Mouse (Mus musculus): ENCODE measurements around the gene Cd44. TPM values are rescaled to one million over a fixed set of nuclear protein-coding genes. Genes with fewer than 3 reads are reported as not detected.
A peak's percentile ranks its signal among the peaks of the same experiment; 100 is the strongest.

Cd44 gene
- polyA plus RNA-seq, 1 experiment from 2014 or later, result 4.0 TPM

DNA sequence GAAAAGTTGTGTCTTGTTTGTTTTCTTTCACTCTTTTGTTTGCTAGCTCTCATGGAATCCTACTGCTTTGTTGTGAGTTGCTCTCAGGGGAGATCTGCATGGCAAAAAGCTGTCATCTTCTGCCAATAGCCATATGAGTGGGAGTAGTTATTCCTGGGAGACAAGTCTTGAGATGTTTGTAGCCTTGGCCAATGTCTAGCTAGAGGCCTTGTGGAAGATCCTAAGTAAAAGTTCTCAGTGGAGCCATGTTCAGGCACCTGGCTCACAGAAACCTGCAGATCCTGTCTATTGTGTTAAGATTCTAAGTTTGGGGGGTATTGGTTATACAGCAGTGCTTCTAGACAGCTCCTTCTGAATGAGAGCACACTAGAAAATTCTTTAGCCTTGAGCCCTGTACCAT lies 26.7 kb upstream of the Cd44 start:
- Histone ChIP-seq H3K4me1 (ENCODE audit: control insufficient read depth, insufficient read depth, low read length) (no peaks in the 10 kb centered on the region), H3K27me3 (ENCODE audit: control insufficient read depth, insufficient read depth, low read length) (no peaks in the 10 kb centered on the region), H3K4me2 (ENCODE audit: low read depth, low read length) (no peak overlapping the region), H3K9me3 (replicated peaks; ENCODE audit: control insufficient read depth, low read length) (no peaks in the 10 kb centered on the region), H3K27ac (replicated peaks; ENCODE audit: low read depth, low read length) (no peak overlapping the region), H3K4me3 (ENCODE audit: low read depth, low read length) (no peak overlapping the region), H3K36me3 (replicated peaks; ENCODE audit: control insufficient read depth, insufficient read depth, low read depth, low read length) (no peaks in the 10 kb centered on the region), H3K9ac (replicated peaks; ENCODE audit: low read length) (no peak overlapping the region)
- no peak for ATAC-seq (replicated peaks; ENCODE audit: insufficient number of reproducible peaks, low FRiP score, low TSS enrichment, low read depth)
- no peak for DNase-seq (ENCODE audit: low spot score)

DNA sequence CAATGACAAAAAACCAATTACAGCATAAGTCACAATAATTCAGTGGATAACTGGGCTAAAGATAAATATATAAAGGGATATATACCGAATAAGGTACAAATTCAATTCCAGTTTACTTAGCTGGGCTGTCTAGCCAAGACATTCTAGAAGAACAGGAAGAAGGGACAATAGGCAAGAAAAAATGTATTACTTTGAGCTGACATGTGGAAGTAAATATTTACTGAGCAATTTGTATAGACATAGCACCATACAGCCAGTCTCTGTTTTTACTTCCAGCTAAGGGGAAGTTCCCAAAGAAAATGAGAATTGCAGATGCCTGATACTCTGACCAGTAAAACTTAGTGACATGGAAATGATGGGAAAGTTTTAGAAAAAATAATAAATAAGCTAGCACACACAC lies 23.0 kb upstream of the Cd44 start:
- Histone ChIP-seq H3K4me2 (ENCODE audit: low read depth, low read length) (no peak overlapping the region), H3K36me3 (replicated peaks; ENCODE audit: control insufficient read depth, insufficient read depth, low read depth, low read length) (no peaks in the 10 kb centered on the region), H3K27ac (replicated peaks; ENCODE audit: low read depth, low read length) (no peak overlapping the region), H3K27me3 (ENCODE audit: control insufficient read depth, insufficient read depth, low read length) (no peaks in the 10 kb centered on the region), H3K9ac (replicated peaks; ENCODE audit: low read length) (no peak overlapping the region), H3K4me1 (ENCODE audit: control insufficient read depth, insufficient read depth, low read length) (no peaks in the 10 kb centered on the region), H3K9me3 (replicated peaks; ENCODE audit: control insufficient read depth, low read length) (no peaks in the 10 kb centered on the region), H3K4me3 (ENCODE audit: low read depth, low read length) (no peak overlapping the region)
- 80% methylated on average over 1 of the region's 1 CpGs for WGBS
- ATAC-seq (replicated peaks; ENCODE audit: insufficient number of reproducible peaks, low FRiP score, low TSS enrichment, low read depth), result no peak
- no peak for DNase-seq (ENCODE audit: low spot score)

DNA sequence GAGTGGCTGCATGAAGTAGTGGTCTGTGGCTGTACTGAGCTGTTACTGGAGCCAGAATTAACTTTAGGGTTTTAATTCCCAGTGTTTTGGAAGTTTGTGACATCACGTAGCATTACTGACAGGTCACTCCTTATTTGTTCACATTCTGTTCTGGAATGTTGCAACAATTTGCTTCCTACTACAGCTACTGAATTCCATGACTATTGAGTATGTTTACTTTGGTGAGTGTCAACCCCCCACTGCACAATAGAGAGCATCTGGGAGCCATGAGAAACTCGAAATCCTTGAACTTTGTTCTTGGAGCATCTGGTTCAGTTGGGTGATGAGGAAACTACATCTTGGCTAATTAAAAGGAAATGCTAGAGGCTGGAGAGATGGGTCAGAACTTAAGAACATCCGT lies 22.2 kb upstream of the Cd44 start:
- no peak for DNase-seq (ENCODE audit: low spot score)
- Histone ChIP-seq H3K27me3 (ENCODE audit: control insufficient read depth, insufficient read depth, low read length) (no peaks in the 10 kb centered on the region), H3K4me1 (ENCODE audit: control insufficient read depth, insufficient read depth, low read length) (no peaks in the 10 kb centered on the region), H3K4me3 (ENCODE audit: low read depth, low read length) (no peak overlapping the region), H3K9me3 (replicated peaks; ENCODE audit: control insufficient read depth, low read length) (no peaks in the 10 kb centered on the region), H3K36me3 (replicated peaks; ENCODE audit: control insufficient read depth, insufficient read depth, low read depth, low read length) (no peaks in the 10 kb centered on the region), H3K27ac (replicated peaks; ENCODE audit: low read depth, low read length) (no peak overlapping the region), H3K9ac (replicated peaks; ENCODE audit: low read length) (no peak overlapping the region), H3K4me2 (ENCODE audit: low read depth, low read length) (no peak overlapping the region)
- ATAC-seq (replicated peaks; ENCODE audit: insufficient number of reproducible peaks, low FRiP score, low TSS enrichment, low read depth), result no peak
- 67% methylated on average over 3 of the region's 3 CpGs for WGBS

DNA sequence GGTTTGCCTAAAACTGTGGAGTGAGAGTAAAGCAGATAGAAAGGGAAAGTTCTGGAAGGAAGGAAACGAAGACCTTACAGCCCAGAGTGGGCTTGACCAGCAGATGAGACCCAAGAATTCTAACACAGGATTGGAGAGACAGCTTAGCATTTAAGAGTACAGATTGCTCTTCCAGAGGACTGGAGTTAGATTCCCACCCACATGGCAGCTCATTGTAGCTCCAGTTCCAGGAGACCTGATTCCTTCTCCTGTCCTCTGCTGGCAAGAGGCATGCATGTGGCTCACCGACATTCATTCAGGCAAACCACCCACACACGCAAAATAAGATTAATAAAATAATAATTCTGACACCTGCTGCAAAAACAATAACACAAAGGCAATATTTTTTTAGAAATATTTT lies 20.6 kb upstream of the Cd44 start:
- Histone ChIP-seq H3K4me2 (ENCODE audit: low read depth, low read length) (no peak overlapping the region), H3K4me3 (ENCODE audit: low read depth, low read length) (no peak overlapping the region), H3K27ac (replicated peaks; ENCODE audit: low read depth, low read length) (no peak overlapping the region), H3K36me3 (replicated peaks; ENCODE audit: control insufficient read depth, insufficient read depth, low read depth, low read length) (no peaks in the 10 kb centered on the region), H3K9me3 (replicated peaks; ENCODE audit: control insufficient read depth, low read length) (no peaks in the 10 kb centered on the region), H3K4me1 (ENCODE audit: control insufficient read depth, insufficient read depth, low read length) (no peaks in the 10 kb centered on the region), H3K27me3 (ENCODE audit: control insufficient read depth, insufficient read depth, low read length) (no peaks in the 10 kb centered on the region), H3K9ac (replicated peaks; ENCODE audit: low read length) (no peak overlapping the region)
- ATAC-seq (replicated peaks; ENCODE audit: insufficient number of reproducible peaks, low FRiP score, low TSS enrichment, low read depth) (no peak), DNase-seq (ENCODE audit: low spot score) (no peak)
- 88% methylated on average over 3 of the region's 3 CpGs for WGBS

DNA sequence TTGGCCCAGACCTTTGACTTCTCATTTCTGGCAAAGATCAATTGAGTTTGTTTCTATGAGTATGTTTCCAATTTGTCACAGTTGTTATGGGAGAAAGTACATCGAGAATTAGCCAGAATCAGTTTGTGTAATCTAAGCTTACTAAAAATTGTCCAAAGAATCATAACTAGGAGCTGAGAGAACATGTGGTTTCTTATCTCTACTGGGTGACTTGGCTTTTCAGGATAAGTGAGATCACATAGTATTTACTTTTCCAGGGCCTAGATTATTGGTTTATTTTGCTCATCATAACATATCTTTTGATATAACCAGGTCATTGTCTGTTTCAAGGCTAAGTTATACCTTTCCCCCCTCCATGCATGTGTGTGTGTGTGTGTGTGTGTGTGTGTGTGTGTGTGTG lies 16.8 kb upstream of the Cd44 start:
- H3K27me3 ChIP-seq (ENCODE audit: control insufficient read depth, insufficient read depth, low read length), result no peaks in the 10 kb centered on the region
- H3K36me3 ChIP-seq (replicated peaks; ENCODE audit: control insufficient read depth, insufficient read depth, low read depth, low read length), result no peaks in the 10 kb centered on the region
- whole genome bisulfite sequencing, result 47% methylated on average over 1 of the region's 1 CpGs
- DNase-seq (ENCODE audit: low spot score) (no peak), ATAC-seq (replicated peaks; ENCODE audit: insufficient number of reproducible peaks, low FRiP score, low TSS enrichment, low read depth) (no peak)
- no peaks in the 10 kb centered on the region for H3K4me1 ChIP-seq (ENCODE audit: control insufficient read depth, insufficient read depth, low read length)
- H3K9ac ChIP-seq (replicated peaks; ENCODE audit: low read length), result no peak overlapping the region
- no peak overlapping the region for H3K4me2 ChIP-seq (ENCODE audit: low read depth, low read length)
- no peak overlapping the region for H3K27ac ChIP-seq (replicated peaks; ENCODE audit: low read depth, low read length)
- H3K9me3 ChIP-seq (replicated peaks; ENCODE audit: control insufficient read depth, low read length), result no peaks in the 10 kb centered on the region
- no peak overlapping the region for H3K4me3 ChIP-seq (ENCODE audit: low read depth, low read length)

DNA sequence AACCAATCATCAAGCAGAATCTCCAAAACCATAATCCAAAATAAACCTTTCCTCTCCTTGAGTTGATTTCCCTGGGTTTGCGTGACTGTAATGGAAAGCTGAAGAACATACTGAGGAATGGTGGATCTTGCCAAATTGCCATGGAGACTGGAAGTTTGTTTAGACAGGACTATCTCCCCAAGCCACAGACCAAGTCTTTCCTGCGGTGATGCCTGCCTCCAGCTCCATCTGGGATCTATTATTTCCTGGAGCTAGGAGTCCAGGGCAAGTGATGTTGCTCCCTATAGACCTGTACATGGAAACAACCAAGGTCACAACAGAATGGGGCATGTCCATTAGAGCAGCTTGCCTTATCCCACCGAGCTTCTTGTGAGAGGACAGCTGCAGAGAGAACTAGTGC lies 15.1 kb upstream of the Cd44 start:
- Histone ChIP-seq H3K4me1 (ENCODE audit: control insufficient read depth, insufficient read depth, low read length) (no peaks in the 10 kb centered on the region), H3K4me3 (ENCODE audit: low read depth, low read length) (no peak overlapping the region), H3K36me3 (replicated peaks; ENCODE audit: control insufficient read depth, insufficient read depth, low read depth, low read length) (no peaks in the 10 kb centered on the region), H3K27me3 (ENCODE audit: control insufficient read depth, insufficient read depth, low read length) (no peaks in the 10 kb centered on the region), H3K9ac (replicated peaks; ENCODE audit: low read length) (no peak overlapping the region), H3K9me3 (replicated peaks; ENCODE audit: control insufficient read depth, low read length) (no peaks in the 10 kb centered on the region), H3K4me2 (ENCODE audit: low read depth, low read length) (no peak overlapping the region), H3K27ac (replicated peaks; ENCODE audit: low read depth, low read length) (no peak overlapping the region)
- DNase-seq (ENCODE audit: low spot score) (peak; percentile 4), ATAC-seq (replicated peaks; ENCODE audit: insufficient number of reproducible peaks, low FRiP score, low TSS enrichment, low read depth) (no peak)
- WGBS, result 47% methylated on average over 3 of the region's 3 CpGs

DNA sequence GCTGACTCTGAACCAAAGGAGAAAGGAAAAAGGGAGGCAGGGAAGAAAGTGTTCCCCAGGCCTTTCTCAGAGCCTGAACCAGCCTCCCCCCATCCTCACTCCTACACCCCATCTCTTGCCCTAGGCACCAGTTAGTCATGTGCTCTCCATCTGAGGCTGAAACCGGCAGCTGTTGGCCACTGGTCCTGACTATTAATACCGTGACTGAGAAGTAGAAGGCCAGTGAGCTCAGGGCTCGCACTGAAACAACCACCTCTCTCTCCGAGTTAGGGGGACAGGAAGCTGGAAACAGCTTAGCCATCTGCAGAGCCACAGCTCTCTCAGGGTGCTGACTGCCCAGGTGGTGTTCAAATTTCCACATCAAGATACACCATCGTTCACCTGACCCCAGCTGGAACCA lies 13.2 kb upstream of the Cd44 start:
- H3K4me2 ChIP-seq (ENCODE audit: low read depth, low read length), result no peak overlapping the region
- no peaks in the 10 kb centered on the region for H3K9me3 ChIP-seq (replicated peaks; ENCODE audit: control insufficient read depth, low read length)
- H3K36me3 ChIP-seq (replicated peaks; ENCODE audit: control insufficient read depth, insufficient read depth, low read depth, low read length), result no peaks in the 10 kb centered on the region
- WGBS, result 66% methylated on average over 5 of the region's 5 CpGs
- H3K27me3 ChIP-seq (ENCODE audit: control insufficient read depth, insufficient read depth, low read length), result no peaks in the 10 kb centered on the region
- no peak for DNase-seq (ENCODE audit: low spot score)
- H3K27ac ChIP-seq (replicated peaks; ENCODE audit: low read depth, low read length), result no peak overlapping the region
- H3K9ac ChIP-seq (replicated peaks; ENCODE audit: low read length), result no peak overlapping the region
- no peak overlapping the region for H3K4me3 ChIP-seq (ENCODE audit: low read depth, low read length)
- ATAC-seq (replicated peaks; ENCODE audit: insufficient number of reproducible peaks, low FRiP score, low TSS enrichment, low read depth), result no peak
- no peaks in the 10 kb centered on the region for H3K4me1 ChIP-seq (ENCODE audit: control insufficient read depth, insufficient read depth, low read length)

DNA sequence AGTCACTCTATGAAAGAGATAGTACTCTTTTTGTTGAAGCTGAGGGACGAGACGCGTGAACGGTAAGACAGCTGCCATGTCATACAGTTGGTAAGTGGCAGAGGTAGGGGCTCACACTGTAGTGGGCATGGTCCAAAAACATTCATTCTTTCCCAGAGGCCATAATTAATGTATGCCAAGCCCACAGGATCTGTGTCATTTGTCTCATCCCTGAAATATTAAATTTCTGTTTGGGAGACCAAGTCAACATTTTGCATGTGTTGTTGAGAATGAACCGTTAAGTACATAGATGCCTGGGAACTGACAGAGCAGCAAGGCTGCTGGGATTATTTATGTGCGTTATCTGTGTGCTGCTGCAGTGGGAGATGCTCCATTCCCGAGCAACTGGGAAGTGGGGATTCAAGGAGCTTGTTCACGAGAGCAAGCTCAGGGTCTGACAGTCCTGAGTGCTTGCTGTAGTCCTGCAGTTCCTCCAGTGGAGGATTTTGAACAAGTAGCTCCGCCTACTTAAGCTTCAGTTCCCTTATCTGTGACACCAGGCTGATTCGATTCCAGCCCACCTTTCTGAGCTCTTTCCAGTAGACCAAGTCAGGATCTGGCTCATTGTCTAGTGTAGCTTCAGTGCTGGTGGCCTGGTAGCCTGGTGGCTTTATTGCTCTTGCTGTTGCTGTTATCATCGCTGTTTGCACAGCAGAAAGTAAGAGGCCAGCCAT lies 12.5 kb upstream of the Cd44 start:
- Histone ChIP-seq H3K9me3 (replicated peaks; ENCODE audit: control insufficient read depth, low read length) (no peaks in the 10 kb centered on the region), H3K4me1 (ENCODE audit: control insufficient read depth, insufficient read depth, low read length) (no peaks in the 10 kb centered on the region), H3K4me2 (ENCODE audit: low read depth, low read length) (no peak overlapping the region), H3K27me3 (ENCODE audit: control insufficient read depth, insufficient read depth, low read length) (no peaks in the 10 kb centered on the region), H3K36me3 (replicated peaks; ENCODE audit: control insufficient read depth, insufficient read depth, low read depth, low read length) (no peaks in the 10 kb centered on the region), H3K9ac (replicated peaks; ENCODE audit: low read length) (no peak overlapping the region), H3K27ac (replicated peaks; ENCODE audit: low read depth, low read length) (no peak overlapping the region), H3K4me3 (ENCODE audit: low read depth, low read length) (no peak overlapping the region)
- DNase-seq (ENCODE audit: low spot score) (no peak), ATAC-seq (replicated peaks; ENCODE audit: insufficient number of reproducible peaks, low FRiP score, low TSS enrichment, low read depth) (no peak)
- WGBS, result 82% methylated on average over 11 of the region's 11 CpGs
